Mouse (Mus musculus): ENCODE data around the gene 2010111I01Rik. TPM values are rescaled to one million over a fixed set of nuclear protein-coding genes. Genes with fewer than 3 reads are reported as not detected.

2010111I01Rik gene
- total and polyA plus RNA-seq, 3 experiments: 26.3 to 32.7 TPM; not detected in 1

DNA sequence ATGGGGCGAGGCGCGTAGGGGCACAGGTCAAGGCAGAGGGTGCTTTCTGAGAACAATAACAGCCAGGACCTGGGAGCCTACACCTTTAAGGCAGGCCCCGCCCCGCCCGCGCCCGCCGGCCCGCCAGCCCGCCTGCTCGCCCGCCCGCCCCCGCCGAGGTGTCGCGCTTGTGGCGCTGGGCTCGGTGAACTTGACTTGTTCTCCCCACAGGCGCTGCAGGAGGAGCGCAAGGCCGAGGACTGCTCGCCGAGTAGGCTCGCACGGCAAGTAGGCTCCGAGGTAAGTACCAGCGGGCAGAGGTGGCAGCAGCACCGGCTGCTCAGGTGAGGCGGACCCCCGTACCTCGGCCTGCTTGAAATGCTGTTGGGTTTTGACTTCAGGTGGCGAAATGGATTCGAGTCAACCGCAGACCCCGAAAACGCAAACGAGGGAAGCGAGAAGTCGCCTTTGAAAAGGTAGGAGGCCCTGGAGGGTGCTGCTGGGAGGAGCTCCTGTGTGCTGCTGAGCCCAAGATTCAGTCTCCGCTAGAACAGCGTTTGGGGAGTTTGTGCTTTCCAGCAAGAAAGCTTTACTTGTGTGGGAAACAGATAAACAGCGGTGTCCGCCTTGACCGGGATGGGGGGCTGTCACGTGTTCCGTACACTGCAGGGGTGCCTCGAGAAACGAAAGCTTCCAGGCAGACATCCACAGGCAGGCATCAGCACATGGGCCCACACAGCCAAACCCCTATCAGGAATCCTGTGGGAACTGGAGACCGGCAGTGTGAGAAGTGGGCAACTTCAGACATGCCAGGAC lies 275.4 kb downstream of the 2010111I01Rik start:
- Histone ChIP-seq H3K4me3 (ENCODE audit: control insufficient read depth in 1 of 2, insufficient read depth in 1 of 2, low read depth in 2 of 2, low read length in 2 of 2) (peak overlapping the region; percentile 91 to 99), H3K27me3 (ENCODE audit: control insufficient read depth in 1 of 2, insufficient read depth in 2 of 2, low read length in 2 of 2) (no peaks in the 10 kb centered on the region), H3K9ac (ENCODE audit: control insufficient read depth, low read depth, low read length, poor library complexity, severe bottlenecking) (peak overlapping the region; percentile 91), H3K9me3 (replicated peaks; ENCODE audit: insufficient read depth, low read length) (no peaks in the 10 kb centered on the region), H3K27ac (ENCODE audit: control insufficient read depth, low read depth, low read length) (peak overlapping the region; percentile 83), H3K4me1 (ENCODE audit: control insufficient read depth in 1 of 2, insufficient read depth in 2 of 2, low read length in 2 of 2) (peaks cover 4 to 7% of the 10 kb centered on the region in 2 experiments; a peak in 2 of 4 replicates), H3K36me3 (ENCODE audit: control insufficient read depth in 1 of 2, insufficient read depth in 2 of 2, low read length in 2 of 2) (peaks cover 0 to 8% of the 10 kb centered on the region in 2 experiments; a peak in 2 of 4 replicates), H3K79me2 (ENCODE audit: control insufficient read depth, insufficient read depth, low read length, poor library complexity) (peaks cover 5% of the 10 kb centered on the region)
- peak; percentile 80 for DNase-seq (ENCODE audit: low read depth, low spot score)
- TF ChIP-seq MYC (IDR thresholded peaks at IDR 0.05; ENCODE audit: low read depth, low read length) (peak; percentile 89), NELFE (IDR thresholded peaks at IDR 0.05; ENCODE audit: low read depth, low read length) (no peak; the same call in none of the 2 replicates), JUND (IDR thresholded peaks at IDR 0.05; ENCODE audit: low read depth, low read length) (no peak), POLR2A (IDR thresholded peaks at IDR 0.05; ENCODE audit: control insufficient read depth in 1 of 2, insufficient read depth in 1 of 2, low read depth in 1 of 2, low read length in 2 of 2, poor library complexity in 1 of 2) (peak; percentile 62 to 73; a peak in 3 of 4 replicates), MEF2A (IDR thresholded peaks at IDR 0.05; ENCODE audit: extremely low read depth, insufficient replicate concordance, low read depth, low read length, poor library complexity, severe bottlenecking) (no peak), MAX (IDR thresholded peaks at IDR 0.05; ENCODE audit: low read length) (peak; percentile 90), CHD1 (IDR thresholded peaks at IDR 0.05; ENCODE audit: low read depth, low read length) (no peak), HCFC1 (IDR thresholded peaks at IDR 0.05; ENCODE audit: low read depth, low read length) (peak; percentile 28; the same call in 1 of the 2 replicates), MXI1 (IDR thresholded peaks at IDR 0.05; ENCODE audit: low read depth, low read length) (peak; percentile 78; the same call in 1 of the 2 replicates), ELF1 (IDR thresholded peaks at IDR 0.05; ENCODE audit: low read depth, low read length) (0 out of 2 replicates have a peak, but pooled peaks have one; percentile 6), USF2 (IDR thresholded peaks at IDR 0.05; ENCODE audit: borderline replicate concordance in 1 of 2, insufficient read depth in 1 of 2, low read depth in 1 of 2, low read length in 2 of 2) (peak; percentile 24 to 39; a peak in 1 of 4 replicates), BHLHE40 (IDR thresholded peaks at IDR 0.05; ENCODE audit: borderline replicate concordance, low read depth, low read length) (peak; percentile 73; the same call in 1 of the 2 replicates), ZC3H11A (IDR thresholded peaks at IDR 0.05; ENCODE audit: low read depth, low read length) (no peak), POLR2AphosphoS2 (IDR thresholded peaks at IDR 0.05; ENCODE audit: low read length) (0 out of 2 replicates have a peak, but pooled peaks have one; percentile 43), USF1 (IDR thresholded peaks at IDR 0.05; ENCODE audit: low read depth, low read length) (peak; percentile 91), TBP (IDR thresholded peaks at IDR 0.05; ENCODE audit: low read depth, low read length) (0 out of 2 replicates have a peak, but pooled peaks have one; percentile 20), ETS1 (IDR thresholded peaks at IDR 0.05; ENCODE audit: low read depth, low read length) (peak; percentile 16; the same call in 1 of the 2 replicates), SIN3A (IDR thresholded peaks at IDR 0.05; ENCODE audit: low read length) (peak; percentile 75), ZNF384 (IDR thresholded peaks at IDR 0.05; ENCODE audit: low read depth, low read length) (no peak), TAL1 (IDR thresholded peaks at IDR 0.05; ENCODE audit: low read length) (0 out of 2 replicates have a peak, but pooled peaks have one; percentile 8), GATA1 (IDR thresholded peaks at IDR 0.05; ENCODE audit: low read depth, low read length) (no peak)

Measured in MEL (cell line).